Mouse (Mus musculus): ENCODE results near the gene Tead4. TPM values are rescaled to one million over a fixed set of nuclear protein-coding genes. Genes with fewer than 3 reads are reported as not detected.

Gene Tead4
- polyA plus RNA-seq, 1 experiment from 2014 or later: 0.52 TPM

GRCm38 (mm10) chr6:128255941-128256340 is 44.7 kb downstream of the Tead4 start:
- H3K9me3 ChIP-seq (ENCODE audit: control insufficient read depth, low read length): no peaks in the 10 kb centered on the region
- no peak overlapping the region for H3K9ac ChIP-seq (replicated peaks; ENCODE audit: low read depth, low read length)
- no peak for ATAC-seq
- H3K27me3 ChIP-seq (replicated peaks; ENCODE audit: control insufficient read depth, insufficient read depth, low read length): no peaks in the 10 kb centered on the region
- no peak overlapping the region for H3K4me2 ChIP-seq (ENCODE audit: low read length)
- H3K27ac ChIP-seq (ENCODE audit: low read length): no peak overlapping the region
- H3K36me3 ChIP-seq (ENCODE audit: control insufficient read depth, insufficient read depth): no peaks in the 10 kb centered on the region
- WGBS: 57% methylated on average over 2 of the region's 2 CpGs
- no peak overlapping the region for H3K4me3 ChIP-seq (replicated peaks; ENCODE audit: low read length)
- H3K4me1 ChIP-seq (replicated peaks; ENCODE audit: control insufficient read depth, insufficient read depth, low read length): no peaks in the 10 kb centered on the region

- WGBS: 61% methylated on average over 4 of the region's 4 CpGs
- H3K4me3 ChIP-seq (replicated peaks; ENCODE audit: low read length): no peak overlapping the region
- H3K9me3 ChIP-seq (ENCODE audit: control insufficient read depth, low read length): no peaks in the 10 kb centered on the region
- no peak overlapping the region for H3K4me2 ChIP-seq (ENCODE audit: low read length)
- no peak overlapping the region for H3K9ac ChIP-seq (replicated peaks; ENCODE audit: low read depth, low read length)
- H3K27ac ChIP-seq (ENCODE audit: low read length): no peak overlapping the region
- no peaks in the 10 kb centered on the region for H3K36me3 ChIP-seq (ENCODE audit: control insufficient read depth, insufficient read depth)
- ATAC-seq: no peak
- no peaks in the 10 kb centered on the region for H3K27me3 ChIP-seq (replicated peaks; ENCODE audit: control insufficient read depth, insufficient read depth, low read length)
- no peaks in the 10 kb centered on the region for H3K4me1 ChIP-seq (replicated peaks; ENCODE audit: control insufficient read depth, insufficient read depth, low read length)
Measured at GRCm38 (mm10) chr6:128255292-128255691, 45.3 kb downstream of the Tead4 start.

- Histone ChIP-seq H3K4me1 (replicated peaks; ENCODE audit: control insufficient read depth, insufficient read depth, low read length) (no peaks in the 10 kb centered on the region), H3K4me3 (replicated peaks; ENCODE audit: low read length) (no peak overlapping the region), H3K27ac (ENCODE audit: low read length) (no peak overlapping the region), H3K27me3 (replicated peaks; ENCODE audit: control insufficient read depth, insufficient read depth, low read length) (no peaks in the 10 kb centered on the region), H3K9me3 (ENCODE audit: control insufficient read depth, low read length) (no peaks in the 10 kb centered on the region), H3K36me3 (ENCODE audit: control insufficient read depth, insufficient read depth) (no peaks in the 10 kb centered on the region), H3K9ac (replicated peaks; ENCODE audit: low read depth, low read length) (no peak overlapping the region), H3K4me2 (ENCODE audit: low read length) (no peak overlapping the region)
- WGBS: 19% methylated on average over 4 of the region's 4 CpGs
- no peak for ATAC-seq
Measured at GRCm38 (mm10) chr6:128254551-128254950, 46.1 kb downstream of the Tead4 start.

GRCm38 (mm10) chr6:128253111-128253510 is 47.5 kb downstream of the Tead4 start:
- H3K4me3 ChIP-seq (replicated peaks; ENCODE audit: low read length): no peak overlapping the region
- no peak overlapping the region for H3K9ac ChIP-seq (replicated peaks; ENCODE audit: low read depth, low read length)
- no peaks in the 10 kb centered on the region for H3K9me3 ChIP-seq (ENCODE audit: control insufficient read depth, low read length)
- no peaks in the 10 kb centered on the region for H3K27me3 ChIP-seq (replicated peaks; ENCODE audit: control insufficient read depth, insufficient read depth, low read length)
- ATAC-seq: no peak
- WGBS: 81% methylated on average over 2 of the region's 2 CpGs
- H3K4me2 ChIP-seq (ENCODE audit: low read length): no peak overlapping the region
- H3K4me1 ChIP-seq (replicated peaks; ENCODE audit: control insufficient read depth, insufficient read depth, low read length): no peaks in the 10 kb centered on the region
- H3K36me3 ChIP-seq (ENCODE audit: control insufficient read depth, insufficient read depth): no peaks in the 10 kb centered on the region
- no peak overlapping the region for H3K27ac ChIP-seq (ENCODE audit: low read length)

- ATAC-seq: no peak
- H3K4me2 ChIP-seq (ENCODE audit: low read length): no peak overlapping the region
- H3K9ac ChIP-seq (replicated peaks; ENCODE audit: low read depth, low read length): no peak overlapping the region
- H3K27ac ChIP-seq (ENCODE audit: low read length): no peak overlapping the region
- no peaks in the 10 kb centered on the region for H3K27me3 ChIP-seq (replicated peaks; ENCODE audit: control insufficient read depth, insufficient read depth, low read length)
- H3K4me3 ChIP-seq (replicated peaks; ENCODE audit: low read length): no peak overlapping the region
- no peaks in the 10 kb centered on the region for H3K9me3 ChIP-seq (ENCODE audit: control insufficient read depth, low read length)
- 86% methylated on average over 5 of the region's 5 CpGs for WGBS
- H3K4me1 ChIP-seq (replicated peaks; ENCODE audit: control insufficient read depth, insufficient read depth, low read length): no peaks in the 10 kb centered on the region
- H3K36me3 ChIP-seq (ENCODE audit: control insufficient read depth, insufficient read depth): no peaks in the 10 kb centered on the region
Measured at GRCm38 (mm10) chr6:128250596-128250995, 50.0 kb downstream of the Tead4 start.

GRCm38 (mm10) chr6:128237102-128237763 is 63.4 kb downstream of the Tead4 start:
- Histone ChIP-seq H3K36me3 (ENCODE audit: control insufficient read depth, insufficient read depth) (no peaks in the 10 kb centered on the region), H3K4me1 (replicated peaks; ENCODE audit: control insufficient read depth, insufficient read depth, low read length) (no peaks in the 10 kb centered on the region), H3K9ac (replicated peaks; ENCODE audit: low read depth, low read length) (no peak overlapping the region), H3K27ac (ENCODE audit: low read length) (no peak overlapping the region), H3K9me3 (ENCODE audit: control insufficient read depth, low read length) (no peaks in the 10 kb centered on the region), H3K27me3 (replicated peaks; ENCODE audit: control insufficient read depth, insufficient read depth, low read length) (no peaks in the 10 kb centered on the region), H3K4me3 (replicated peaks; ENCODE audit: low read length) (no peak overlapping the region), H3K4me2 (ENCODE audit: low read length) (no peak overlapping the region)
- no peak for ATAC-seq
- WGBS: 72% methylated on average over 2 of the region's 2 CpGs

- no peaks in the 10 kb centered on the region for H3K9me3 ChIP-seq (ENCODE audit: control insufficient read depth, low read length)
- no peak for ATAC-seq
- no peaks in the 10 kb centered on the region for H3K36me3 ChIP-seq (ENCODE audit: control insufficient read depth, insufficient read depth)
- no peak overlapping the region for H3K9ac ChIP-seq (replicated peaks; ENCODE audit: low read depth, low read length)
- H3K4me1 ChIP-seq (replicated peaks; ENCODE audit: control insufficient read depth, insufficient read depth, low read length): no peaks in the 10 kb centered on the region; the same call in 1 of the 2 replicates
- 72% methylated on average over 9 of the region's 9 CpGs for WGBS
- H3K4me2 ChIP-seq (ENCODE audit: low read length): no peak overlapping the region
- no peak overlapping the region for H3K27ac ChIP-seq (ENCODE audit: low read length)
- H3K27me3 ChIP-seq (replicated peaks; ENCODE audit: control insufficient read depth, insufficient read depth, low read length): no peaks in the 10 kb centered on the region
- no peak overlapping the region for H3K4me3 ChIP-seq (replicated peaks; ENCODE audit: low read length)
Measured at GRCm38 (mm10) chr6:128236581-128236980, 64.0 kb downstream of the Tead4 start.

GRCm38 (mm10) chr6:128234206-128234605 is 66.4 kb downstream of the Tead4 start:
- Histone ChIP-seq H3K4me1 (replicated peaks; ENCODE audit: control insufficient read depth, insufficient read depth, low read length) (no peaks in the 10 kb centered on the region; the same call in 1 of the 2 replicates), H3K4me2 (ENCODE audit: low read length) (no peak overlapping the region), H3K4me3 (replicated peaks; ENCODE audit: low read length) (no peak overlapping the region), H3K9me3 (ENCODE audit: control insufficient read depth, low read length) (no peaks in the 10 kb centered on the region), H3K36me3 (ENCODE audit: control insufficient read depth, insufficient read depth) (no peaks in the 10 kb centered on the region), H3K9ac (replicated peaks; ENCODE audit: low read depth, low read length) (no peak overlapping the region), H3K27me3 (replicated peaks; ENCODE audit: control insufficient read depth, insufficient read depth, low read length) (no peaks in the 10 kb centered on the region), H3K27ac (ENCODE audit: low read length) (no peak overlapping the region)
- 34% methylated on average over 5 of the region's 5 CpGs for WGBS
- peak; percentile 86 for ATAC-seq

GRCm38 (mm10) chr6:128232216-128232615 is 68.4 kb downstream of the Tead4 start:
- WGBS: 78% methylated on average over 7 of the region's 7 CpGs
- Histone ChIP-seq H3K4me3 (replicated peaks; ENCODE audit: low read length) (no peak overlapping the region), H3K9me3 (ENCODE audit: control insufficient read depth, low read length) (no peaks in the 10 kb centered on the region), H3K27ac (ENCODE audit: low read length) (no peak overlapping the region), H3K4me2 (ENCODE audit: low read length) (no peak overlapping the region), H3K36me3 (ENCODE audit: control insufficient read depth, insufficient read depth) (no peaks in the 10 kb centered on the region), H3K27me3 (replicated peaks; ENCODE audit: control insufficient read depth, insufficient read depth, low read length) (no peaks in the 10 kb centered on the region), H3K9ac (replicated peaks; ENCODE audit: low read depth, low read length) (no peak overlapping the region), H3K4me1 (replicated peaks; ENCODE audit: control insufficient read depth, insufficient read depth, low read length) (peaks cover 2% of the 10 kb centered on the region; the same call in 1 of the 2 replicates)
- ATAC-seq: no peak

GRCm38 (mm10) chr6:128231741-128232140 is 68.9 kb downstream of the Tead4 start:
- Histone ChIP-seq H3K36me3 (ENCODE audit: control insufficient read depth, insufficient read depth) (no peaks in the 10 kb centered on the region), H3K27ac (ENCODE audit: low read length) (no peak overlapping the region), H3K9me3 (ENCODE audit: control insufficient read depth, low read length) (no peaks in the 10 kb centered on the region), H3K9ac (replicated peaks; ENCODE audit: low read depth, low read length) (no peak overlapping the region), H3K4me1 (replicated peaks; ENCODE audit: control insufficient read depth, insufficient read depth, low read length) (peaks cover 2% of the 10 kb centered on the region; the same call in 1 of the 2 replicates), H3K27me3 (replicated peaks; ENCODE audit: control insufficient read depth, insufficient read depth, low read length) (no peaks in the 10 kb centered on the region), H3K4me2 (ENCODE audit: low read length) (no peak overlapping the region), H3K4me3 (replicated peaks; ENCODE audit: low read length) (no peak overlapping the region)
- WGBS: 44% methylated on average over 3 of the region's 3 CpGs
- no peak for ATAC-seq

All from forebrain, embryonic 16.5 days (tissue).